Mouse (Mus musculus): Measurements from ENCODE around the gene Aspm.

Gene Aspm

DNA sequence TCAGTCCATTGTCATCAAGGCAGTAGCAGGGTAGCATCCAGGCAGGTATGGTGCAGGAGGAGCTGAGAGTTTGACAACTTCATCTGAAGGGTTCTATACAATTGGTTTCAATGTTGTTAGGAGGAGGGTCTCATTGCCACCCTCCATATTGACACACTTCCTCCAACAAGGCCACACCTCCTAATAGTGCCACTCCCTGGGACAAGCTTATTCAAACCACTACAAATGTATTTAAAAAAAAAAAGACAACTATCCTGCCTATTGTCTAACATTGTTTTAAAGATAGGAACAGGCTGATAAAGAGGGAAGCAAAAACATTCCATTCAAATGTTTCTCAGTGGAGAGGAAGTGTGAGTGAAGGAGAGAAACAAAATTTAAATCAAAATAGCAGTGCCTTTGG lies 45.2 kb downstream of the Aspm start:
- no peak for DNase-seq (ENCODE audit: inconsistent age in 2 of 2, low spot score in 1 of 2)

DNA sequence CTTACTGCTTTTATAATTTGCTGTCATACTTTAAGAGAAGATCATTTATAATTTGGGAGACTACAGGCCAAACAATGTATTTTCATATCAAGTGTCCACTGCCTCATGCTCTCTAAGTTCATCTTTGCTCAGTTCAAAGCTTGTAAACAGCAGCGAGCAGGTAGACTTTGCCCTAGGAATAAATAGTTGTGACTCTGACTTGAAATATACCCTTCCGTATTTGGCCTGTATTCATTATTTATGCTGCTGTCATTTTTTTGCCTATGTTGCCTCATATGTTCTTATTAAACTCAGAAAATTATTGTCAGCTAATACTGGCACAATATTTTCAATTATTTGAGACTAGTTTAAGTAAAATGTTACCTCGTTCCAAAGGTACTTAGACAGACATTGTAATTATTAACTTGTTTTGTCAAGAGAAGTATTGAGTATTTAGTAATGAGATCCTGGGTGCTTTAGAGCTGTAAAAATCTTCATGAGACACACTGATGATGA lies 46.7 kb downstream of the Aspm start, which contains the start of gene F13b:
TSS of gene F13b (plus strand) at position 445 of the 495 bp plus-strand sequence.
- no peak for DNase-seq (ENCODE audit: inconsistent age in 2 of 2, low spot score in 1 of 2)

- DNase-seq (ENCODE audit: inconsistent age in 2 of 2, low spot score in 1 of 2), result no peak
These were observed 60.0 kb downstream of the Aspm start for GRCm38 (mm10) chr1:139514556-139514955.
